Mouse (Mus musculus) embryonic fibroblast, embryonic 13.5 days (primary cell): ENCODE results near the gene Rnf152.

Experiments
- CTCF ChIP-seq: IDR thresholded peaks from 2 replicates; pipeline ENCODE4 v1.5.1; 2011; ENCODE audit warnings: mild to moderate bottlenecking, control low read depth, low read length, moderate library complexity, borderline replicate concordance; ENCODE audit not compliant: insufficient read depth
- POLR2A ChIP-seq: IDR thresholded peaks from 2 replicates; pipeline ENCODE4 v1.6.1; 2011; ENCODE audit warnings: low read depth, mild to moderate bottlenecking, control low read depth, low read length, moderate library complexity

- TF ChIP-seq CTCF, result no peak
- no peak for TF ChIP-seq POLR2A
Observed at GRCm38 (mm10) chr1:105311899-105312600, 44.5 kb downstream of the Rnf152 start.
